Mouse (Mus musculus) testis, adult 2 months (tissue): ENCODE data around the gene Lrfn2.

Experiments
- CTCF ChIP-seq: fragments of 200-500 bp; IDR thresholded peaks from 2 replicates; pipeline ENCODE4 v1.5.1; 2012; ENCODE audit warnings: low read depth, mild to moderate bottlenecking, inconsistent platforms, low read length, moderate library complexity; ENCODE audit not compliant: control insufficient read depth, insufficient read depth, insufficient replicate concordance
- POLR2A ChIP-seq: fragments of 200-500 bp; IDR thresholded peaks from 2 replicates; pipeline ENCODE4 v1.6.1; 2012; ENCODE audit warnings: low read depth, mild to moderate bottlenecking, inconsistent platforms, low read length, moderate library complexity; ENCODE audit not compliant: control insufficient read depth

GRCm38 (mm10) chr17:49066748-49067147 is 134.6 kb downstream of the Lrfn2 start:
- TF ChIP-seq POLR2A (no peak), CTCF (no peak)
